Mouse (Mus musculus): ENCODE data around the gene Hsd17b11. TPM values are rescaled to one million over a fixed set of nuclear protein-coding genes. Genes with fewer than 3 reads are reported as not detected.

The Hsd17b11 gene
- total and polyA plus RNA-seq, 3 experiments = 9.4 to 25.8 (median 15.3) TPM

DNA sequence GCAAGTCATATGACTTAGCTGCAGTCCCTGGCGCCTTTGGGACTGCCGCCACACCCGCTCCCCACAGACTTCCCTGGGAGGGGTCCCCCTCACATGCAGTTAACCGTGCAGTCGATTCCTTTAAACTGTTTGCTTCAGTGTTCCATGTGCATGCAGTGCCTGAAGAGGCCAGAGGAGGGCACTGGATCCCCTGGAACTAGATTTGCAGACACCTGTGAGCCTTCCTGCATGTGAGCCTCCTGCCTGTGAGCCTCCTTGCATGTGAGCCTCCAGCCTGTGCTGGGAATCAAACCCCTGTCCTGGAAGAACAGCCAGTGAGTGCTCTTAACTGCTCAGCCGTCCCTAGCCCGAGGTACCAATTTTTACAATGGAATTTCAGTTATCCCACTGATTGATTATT lies 47.0 kb upstream of the Hsd17b11 start:
- Histone ChIP-seq H3K36me3 (replicated peaks in 1 of 2; ENCODE audit: control insufficient read depth in 1 of 2, insufficient read depth in 1 of 2, low read length in 1 of 2) (peaks cover 4 to 14% of the 10 kb centered on the region in 2 experiments), H3K27me3 (replicated peaks) (no peaks in the 10 kb centered on the region), H3K4me1 (ENCODE audit: control insufficient read depth in 1 of 2, insufficient read depth in 2 of 2) (peaks cover 0 to 24% of the 10 kb centered on the region in 2 experiments; a peak in 2 of 4 replicates), H3K9me3 (replicated peaks; ENCODE audit: low read length) (peaks cover 3% of the 10 kb centered on the region), H3K9ac (ENCODE audit: insufficient read depth, low read depth) (no peak overlapping the region), H3K27ac (ENCODE audit: insufficient read depth, low read depth) (no peak overlapping the region), H3K4me3 (replicated peaks in 1 of 3; ENCODE audit: low read depth in 2 of 3, low read length in 2 of 3, poor library complexity in 1 of 3) (no peak overlapping the region), H3K79me2 (replicated peaks; ENCODE audit: control insufficient read depth, extremely low read depth, insufficient read depth, poor library complexity, severe bottlenecking) (no peaks in the 10 kb centered on the region), H3K4me2 (ENCODE audit: insufficient read depth, low read depth, poor library complexity, severe bottlenecking) (no peak overlapping the region)
- DNase-seq (ENCODE audit: extremely low read depth) = no peak
- in situ Hi-C loops (cut with MboI; ENCODE audit: low pct_ligation_motif_present, low pct_unique_long_range_greater_than_20kb, low sequenced_read_pairs) = no loop called here
- TF ChIP-seq SIN3A (IDR thresholded peaks at IDR 0.05; ENCODE audit: low read length) (no peak), TCF12 (IDR thresholded peaks at IDR 0.05; ENCODE audit: low read depth, low read length) (no peak), MAX (IDR thresholded peaks at IDR 0.05; ENCODE audit: low read length) (no peak), USF1 (IDR thresholded peaks at IDR 0.05; ENCODE audit: low read depth, low read length) (no peak), MAFK (IDR thresholded peaks at IDR 0.05; ENCODE audit: insufficient replicate concordance, low read length) (no peak), NRF1 (IDR thresholded peaks at IDR 0.05; ENCODE audit: low read depth, low read length) (no peak), PAX5 (IDR thresholded peaks at IDR 0.05; ENCODE audit: low read length) (no peak), SMC3 (IDR thresholded peaks at IDR 0.05; ENCODE audit: low read depth, low read length) (peak; percentile 36), RAD21 (IDR thresholded peaks at IDR 0.05; ENCODE audit: low read depth, low read length) (peak; percentile 45), CHD2 (IDR thresholded peaks at IDR 0.05; ENCODE audit: low read length) (no peak), CHD1 (IDR thresholded peaks at IDR 0.05; ENCODE audit: low read depth, low read length) (no peak), NELFE (IDR thresholded peaks at IDR 0.05; ENCODE audit: low read depth, low read length) (no peak), HCFC1 (IDR thresholded peaks at IDR 0.05; ENCODE audit: low read depth, low read length) (no peak), ZC3H11A (IDR thresholded peaks at IDR 0.05; ENCODE audit: low read depth, low read length) (no peak), RCOR1 (conservative IDR thresholded peaks at IDR 0.05; ENCODE audit: low read depth, low read length) (no peak), CTCF (conservative IDR thresholded peaks at IDR 0.05 in 1 of 2, IDR thresholded peaks at IDR 0.05 in 1 of 2; ENCODE audit: low read depth in 2 of 2, low read length in 2 of 2) (peak in 1 of 2 experiments; percentile 60; a peak in 2 of 4 replicates), ZNF384 (IDR thresholded peaks at IDR 0.05; ENCODE audit: low read depth, low read length) (no peak), BHLHE40 (IDR thresholded peaks at IDR 0.05; ENCODE audit: low read depth, low read length) (0 out of 2 replicates have a peak, but pooled peaks have one; percentile 40), E2F4 (IDR thresholded peaks at IDR 0.05; ENCODE audit: insufficient replicate concordance, low read depth, low read length) (no peak), KAT2A (IDR thresholded peaks at IDR 0.05; ENCODE audit: insufficient replicate concordance, low read length) (no peak), JUN (IDR thresholded peaks at IDR 0.05; ENCODE audit: insufficient read depth, low read depth, low read length) (no peak), ELF1 (IDR thresholded peaks at IDR 0.05; ENCODE audit: low read depth, low read length) (no peak), POLR2A (IDR thresholded peaks at IDR 0.05; ENCODE audit: low read depth, low read length) (no peak)
- dilution Hi-C loops (cut with MboI; ENCODE audit: extremely low pct_ligation_motif_present, extremely low pct_unique_long_range_greater_than_20kb, low sequenced_read_pairs) = no loop called here

Data from CH12.LX (cell line).